Mouse (Mus musculus) heart, embryonic 12.5 days (tissue): ENCODE measurements around the gene Tns2. TPM values are rescaled to one million over a fixed set of nuclear protein-coding genes. Genes with fewer than 3 reads are reported as not detected.

ENCODE experiments used
- ATAC-seq: fragments of 200-750 bp; cut with Nextera tagmentation; 2 replicates; pipeline ENCODE4 v1.8.0; 2017; ENCODE audit warnings: moderate TSS enrichment, moderate library complexity; ENCODE audit not compliant: insufficient number of reproducible peaks, low FRiP score
- H3K27ac ChIP-seq: fragments of 300-500 bp; sonication (generic); 2 replicates; pipeline ENCODE4 v1.5.1; 2016; ENCODE audit warnings: mild to moderate bottlenecking, moderate library complexity; ENCODE audit not compliant: poor library complexity, severe bottlenecking
- H3K27me3 ChIP-seq: fragments of 300-500 bp; sonication (generic); replicated peaks from 2 replicates; pipeline ENCODE4 v1.6.1; 2016; ENCODE audit warnings: mild to moderate bottlenecking, moderate library complexity
- H3K36me3 ChIP-seq: fragments of 300-500 bp; sonication (generic); 2 replicates; pipeline ENCODE4 v1.6.1; 2016; ENCODE audit warnings: mild to moderate bottlenecking, moderate library complexity
- H3K4me1 ChIP-seq: fragments of 300-500 bp; sonication (generic); replicated peaks from 2 replicates; pipeline ENCODE4 v1.6.1; 2016; ENCODE audit warnings: mild to moderate bottlenecking
- H3K4me2 ChIP-seq: fragments of 300-500 bp; sonication (generic); 2 replicates; pipeline ENCODE4 v1.6.1; 2016; ENCODE audit warnings: mild to moderate bottlenecking, moderate library complexity
- H3K4me3 ChIP-seq: fragments of 300-500 bp; sonication (generic); 2 replicates; pipeline ENCODE4 v1.5.1; 2016; ENCODE audit warnings: mild to moderate bottlenecking
- H3K9ac ChIP-seq: fragments of 300-500 bp; sonication (generic); 2 replicates; pipeline ENCODE4 v1.6.1; 2016; ENCODE audit warnings: mild to moderate bottlenecking, moderate library complexity
- H3K9me3 ChIP-seq: fragments of 300-500 bp; sonication (generic); replicated peaks from 2 replicates; pipeline ENCODE4 v1.6.1; 2016; ENCODE audit warnings: mild to moderate bottlenecking, moderate library complexity
- WGBS: fragments of 180-500 bp; shearing (Covaris S2); methylation state at CpG from one replicate; pipeline ENCODE4 v1.1.7; 2016; 5-methylcytosine and 5-hydroxymethylcytosine counted together
- polyA plus RNA-seq: library from polyadenylated mRNA; unstranded; fragments of >200 nt; fragmentation: Nextera tagmentation; extraction: Ambion mirVana; gene quantifications from 2 replicates; pipeline ENCODE4 v1.2.1, GENCODE M21; 2016

Tns2 gene
- polyA plus RNA-seq, 1 experiment from 2014 or later = 35.3 TPM

DNA sequence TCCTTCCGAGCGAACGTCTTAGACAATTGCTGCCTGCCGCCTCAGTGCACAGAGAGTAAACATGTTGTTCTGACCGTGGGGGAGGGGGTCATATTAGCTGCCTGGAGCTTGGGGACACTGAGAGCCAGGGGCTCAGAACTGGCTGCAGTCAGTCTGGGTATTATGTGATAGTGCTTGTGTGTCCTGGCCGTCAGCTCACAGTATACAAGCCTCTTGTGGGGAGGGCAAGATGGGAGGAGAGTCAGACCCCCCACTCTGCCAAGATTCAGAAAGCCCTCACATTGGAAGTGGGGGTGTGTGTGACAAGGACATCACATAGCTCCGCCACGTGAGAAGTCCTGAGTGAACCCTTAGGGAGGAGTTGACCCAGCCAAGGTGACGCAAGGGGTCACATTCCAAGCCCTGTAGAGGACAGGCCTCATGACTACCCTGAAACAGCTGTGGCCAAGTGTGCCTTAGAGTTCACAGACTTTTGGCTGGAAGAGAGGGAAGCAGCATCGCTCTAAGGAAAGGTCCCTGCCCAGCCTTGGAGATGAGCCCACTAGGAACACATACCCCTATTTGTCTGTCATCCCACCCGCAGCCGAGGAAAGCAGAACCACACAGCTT lies 3.8 kb downstream of the Tns2 start:
- H3K27ac ChIP-seq = peak overlapping the region; percentile 94
- no peaks in the 10 kb centered on the region for H3K9me3 ChIP-seq
- peak overlapping the region; percentile 48 for H3K4me3 ChIP-seq
- H3K4me2 ChIP-seq = peak overlapping the region; percentile 77
- 21% methylated on average over 12 of the region's 12 CpGs for WGBS
- H3K27me3 ChIP-seq = peaks cover 8% of the 10 kb centered on the region; the same call in 1 of the 2 replicates
- peaks cover 23% of the 10 kb centered on the region for H3K36me3 ChIP-seq
- peaks cover 96% of the 10 kb centered on the region for H3K4me1 ChIP-seq
- peak overlapping the region; percentile 77 for H3K9ac ChIP-seq
- ATAC-seq = no peak

DNA sequence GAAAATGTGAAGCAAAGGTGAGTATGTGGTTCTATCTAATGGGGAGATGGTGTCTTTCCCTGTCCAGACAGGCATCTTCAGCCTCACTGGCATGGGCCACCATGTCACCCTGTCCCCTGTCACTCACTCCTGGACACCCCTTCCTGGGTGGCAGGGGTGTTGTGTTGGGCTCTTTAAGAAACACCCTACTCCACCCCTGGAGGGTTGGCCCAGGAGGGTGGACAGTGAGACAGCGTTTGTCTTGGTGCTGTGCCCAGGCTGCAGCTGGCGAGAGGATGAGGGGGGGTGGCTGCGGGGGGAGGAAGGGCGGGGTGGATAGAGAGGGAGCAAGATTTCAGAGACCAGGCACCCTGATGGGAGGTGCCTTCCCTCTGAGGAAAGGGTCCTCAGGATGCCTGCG lies 5.1 kb downstream of the Tns2 start:
- Histone ChIP-seq H3K36me3 (peaks cover 35% of the 10 kb centered on the region), H3K4me1 (peaks cover 90% of the 10 kb centered on the region), H3K4me3 (0 out of 2 replicates have a peak overlapping the region, but pooled peaks have one; percentile 7), H3K4me2 (peak overlapping the region; percentile 64), H3K9me3 (no peaks in the 10 kb centered on the region), H3K9ac (0 out of 2 replicates have a peak overlapping the region, but pooled peaks have one; percentile 4), H3K27me3 (peaks cover 8% of the 10 kb centered on the region; the same call in 1 of the 2 replicates), H3K27ac (peak overlapping the region; percentile 32)
- 53% methylated on average over 5 of the region's 5 CpGs for WGBS
- no peak for ATAC-seq

DNA sequence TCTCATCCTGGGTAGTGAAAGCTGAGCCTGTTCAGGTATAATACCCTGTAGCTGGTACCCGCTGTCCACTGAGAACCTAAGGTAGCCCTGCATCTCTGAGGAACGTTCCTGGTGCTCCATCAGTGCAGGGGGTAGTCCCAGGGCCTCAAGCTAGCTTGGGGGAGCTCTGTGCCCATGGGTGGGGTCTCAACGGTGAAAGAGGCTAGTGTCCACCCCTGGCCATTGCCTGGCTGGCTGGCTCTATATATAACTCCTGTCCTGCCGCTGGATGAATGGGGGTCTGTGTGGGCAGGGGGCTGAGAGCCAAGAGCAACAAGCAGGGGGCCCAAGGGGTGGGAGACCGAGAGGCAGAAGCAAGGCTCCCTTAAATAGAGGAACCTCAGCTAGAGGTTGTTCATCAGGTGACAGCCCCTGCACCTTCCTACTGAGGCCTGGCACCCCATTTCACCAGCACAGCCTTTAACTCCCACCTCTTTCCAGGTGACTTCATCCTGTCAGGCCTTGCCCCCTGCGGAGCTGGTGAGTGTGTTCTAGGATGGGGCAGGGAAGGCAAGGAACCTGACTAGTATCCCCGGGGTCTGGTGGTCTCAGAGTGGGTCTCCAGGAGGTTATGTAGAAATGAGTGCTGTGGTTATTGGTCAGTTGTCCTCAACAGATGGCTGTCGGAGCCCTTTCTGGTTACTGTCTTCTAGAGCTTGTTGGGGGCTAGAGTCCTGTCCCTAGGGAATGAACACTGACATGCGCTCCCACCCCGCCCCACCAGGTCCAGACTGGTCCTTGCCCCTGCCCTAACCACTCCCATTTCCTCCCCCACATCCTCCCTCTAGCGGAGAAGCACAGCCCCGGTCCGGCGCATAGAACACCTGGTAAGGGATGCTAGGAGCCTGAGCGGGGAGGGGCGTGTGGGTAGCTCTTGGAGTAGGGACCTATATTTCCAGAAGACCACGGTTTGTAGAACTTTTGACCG lies 5.8 kb downstream of the Tns2 start:
- H3K9me3 ChIP-seq = no peaks in the 10 kb centered on the region
- peak overlapping the region; percentile 30; the same call in 1 of the 2 replicates for H3K4me3 ChIP-seq
- peaks cover 42% of the 10 kb centered on the region for H3K36me3 ChIP-seq
- H3K27me3 ChIP-seq = peaks cover 8% of the 10 kb centered on the region; the same call in 1 of the 2 replicates
- peak overlapping the region; percentile 32 for H3K27ac ChIP-seq
- WGBS = 23% methylated on average over 18 of the region's 18 CpGs
- H3K4me2 ChIP-seq = peak overlapping the region; percentile 64
- peaks cover 86% of the 10 kb centered on the region for H3K4me1 ChIP-seq
- H3K9ac ChIP-seq = peak overlapping the region; percentile 40; the same call in 1 of the 2 replicates
- ATAC-seq = no peak

DNA sequence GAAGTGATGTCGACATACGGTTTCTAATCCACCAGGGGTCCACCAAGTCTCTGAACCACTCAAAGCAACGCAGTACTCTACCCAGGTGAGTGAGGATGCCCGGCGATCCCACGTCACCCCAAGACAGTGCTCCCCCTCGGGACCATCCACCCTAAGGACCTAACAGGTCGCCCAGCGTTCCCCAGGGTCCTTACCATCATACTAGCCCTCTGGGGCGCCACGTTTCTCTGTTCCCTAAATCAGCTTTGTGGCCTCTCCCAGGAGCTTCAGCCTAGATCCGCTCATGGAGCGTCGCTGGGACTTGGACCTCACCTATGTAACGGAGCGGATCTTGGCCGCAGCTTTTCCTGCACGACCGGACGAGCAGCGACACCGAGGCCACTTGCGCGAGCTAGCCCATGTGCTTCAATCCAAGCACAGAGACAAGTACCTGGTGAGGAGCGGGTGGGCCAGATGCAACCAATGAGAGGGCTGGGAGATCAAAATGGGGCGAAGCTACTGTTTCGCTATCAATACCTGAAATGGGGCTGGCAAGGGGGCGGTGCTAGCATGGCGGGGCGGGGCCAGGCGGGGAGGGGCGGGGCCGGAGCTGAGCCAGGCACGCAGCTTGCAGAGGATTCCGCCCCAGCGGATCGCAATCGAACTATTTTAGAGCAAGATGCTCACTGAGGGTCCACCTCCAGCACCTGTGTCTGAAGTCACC lies 6.7 kb downstream of the Tns2 start:
- Histone ChIP-seq H3K27ac (no peak overlapping the region), H3K4me3 (peak overlapping the region; percentile 30), H3K9ac (peak overlapping the region; percentile 14; the same call in 1 of the 2 replicates), H3K9me3 (no peaks in the 10 kb centered on the region), H3K4me1 (peaks cover 77% of the 10 kb centered on the region), H3K36me3 (peaks cover 51% of the 10 kb centered on the region), H3K27me3 (peaks cover 12% of the 10 kb centered on the region; the same call in 1 of the 2 replicates), H3K4me2 (peak overlapping the region; percentile 64)
- no peak for ATAC-seq
- 16% methylated on average over 38 of the region's 38 CpGs for WGBS

DNA sequence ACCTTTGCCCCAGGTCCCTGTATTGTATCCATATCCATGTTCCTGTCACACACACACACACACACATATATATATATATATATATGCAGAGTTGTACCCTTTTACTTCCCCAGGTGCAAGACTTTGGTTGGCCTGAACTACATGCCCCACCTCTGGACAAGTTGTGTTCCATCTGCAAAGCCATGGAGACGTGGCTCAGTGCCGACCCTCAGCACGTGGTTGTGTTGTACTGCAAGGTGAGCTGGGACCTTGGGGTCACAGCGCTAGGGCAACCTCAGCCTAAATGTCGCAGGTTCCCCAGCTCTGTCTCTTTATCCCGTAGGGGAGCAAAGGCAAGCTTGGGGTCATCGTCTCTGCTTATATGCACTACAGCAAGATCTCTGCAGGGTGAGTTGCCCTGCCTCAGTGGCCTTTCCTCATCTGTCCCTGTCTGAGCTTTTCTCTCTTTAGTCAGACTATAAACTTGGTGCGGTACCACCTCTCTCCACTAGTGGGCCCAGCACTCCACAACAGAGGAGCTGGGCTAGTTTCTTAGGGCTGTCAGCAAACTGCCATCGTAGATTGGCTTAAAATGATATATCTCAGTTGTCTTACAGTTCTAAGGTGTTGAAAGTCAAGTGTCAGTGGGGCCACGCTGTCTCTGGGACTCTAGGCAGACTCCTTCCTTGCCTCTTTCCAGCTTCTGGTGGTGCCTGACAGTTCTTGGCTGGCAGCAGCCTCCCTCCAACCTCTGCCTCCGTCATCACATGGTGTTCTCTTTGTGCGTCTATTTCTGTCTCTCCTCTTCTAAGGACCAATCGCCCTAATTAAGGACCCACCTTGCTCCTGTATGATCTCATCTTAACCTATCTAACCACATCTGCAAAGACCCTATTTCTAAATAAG lies 7.7 kb downstream of the Tns2 start:
- 0 out of 2 replicates have a peak overlapping the region, but pooled peaks have one; percentile 9 for H3K27ac ChIP-seq

DNA sequence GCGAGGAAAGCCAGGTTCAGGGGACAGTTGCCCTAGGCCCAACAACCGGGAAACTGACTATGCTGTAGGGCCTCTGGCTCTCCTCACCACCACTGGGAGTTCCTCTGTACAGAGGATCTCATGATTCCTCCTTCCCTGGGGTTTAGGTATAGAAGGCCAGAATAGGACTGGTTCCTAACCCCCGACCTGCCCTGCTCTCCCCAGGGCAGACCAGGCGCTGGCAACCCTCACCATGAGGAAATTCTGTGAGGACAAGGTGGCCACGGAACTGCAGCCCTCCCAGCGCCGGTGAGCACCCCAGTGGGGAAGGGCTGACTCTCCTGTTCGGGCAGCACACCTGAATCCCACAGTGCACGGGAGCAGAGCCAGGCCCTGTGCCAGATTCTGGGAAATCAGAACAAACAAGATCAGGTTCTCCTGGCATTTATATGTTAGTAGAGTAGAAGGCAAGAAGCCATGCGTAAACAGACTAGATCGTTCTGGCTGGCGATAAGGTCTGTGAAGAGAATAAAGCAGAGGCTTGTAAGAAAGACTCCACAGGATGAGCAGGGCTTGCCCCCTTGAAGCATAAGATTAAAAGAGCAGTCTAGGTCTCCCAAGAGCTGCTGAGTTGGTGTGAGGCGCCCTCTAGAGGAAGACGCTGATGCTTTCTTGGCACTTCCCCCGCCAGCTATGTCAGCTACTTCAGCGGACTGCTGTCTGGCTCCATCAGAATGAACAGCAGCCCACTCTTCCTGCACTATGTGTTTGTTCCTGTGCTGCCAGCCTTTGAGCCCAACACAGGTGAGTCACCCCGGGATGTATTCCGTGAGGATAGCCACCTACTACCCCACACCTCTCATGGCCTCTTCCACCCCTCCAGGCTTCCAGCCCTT lies 8.7 kb downstream of the Tns2 start:
- peaks cover 58% of the 10 kb centered on the region for H3K4me1 ChIP-seq

More for the DNA sequence above, 7.7 kb downstream of the Tns2 start:
- no peak for ATAC-seq
- Histone ChIP-seq H3K36me3 (peaks cover 61% of the 10 kb centered on the region), H3K4me3 (no peak overlapping the region), H3K27me3 (peaks cover 12% of the 10 kb centered on the region; the same call in 1 of the 2 replicates), H3K4me1 (peaks cover 67% of the 10 kb centered on the region), H3K4me2 (peak overlapping the region; percentile 64; the same call in 1 of the 2 replicates), H3K9me3 (no peaks in the 10 kb centered on the region), H3K9ac (no peak overlapping the region)
- WGBS = 34% methylated on average over 13 of the region's 13 CpGs

DNA sequence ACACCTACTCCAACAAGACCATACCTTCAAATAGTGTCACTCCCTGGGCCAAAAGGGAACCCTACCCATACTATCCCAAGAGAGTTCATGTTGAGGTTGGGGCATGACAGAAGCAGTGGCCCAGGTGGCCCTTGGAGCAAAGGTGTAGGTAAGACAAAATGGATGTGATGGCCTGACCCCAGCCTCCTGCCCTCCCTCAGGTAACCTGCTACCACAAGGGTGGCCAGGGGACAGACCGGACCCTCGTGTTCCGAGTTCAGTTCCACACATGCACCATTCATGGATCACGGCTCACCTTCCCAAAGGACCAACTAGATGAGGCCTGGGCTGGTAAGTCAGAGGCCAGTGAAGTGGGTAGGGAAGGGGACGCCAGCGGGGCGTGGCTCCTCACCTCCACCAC lies 10.1 kb downstream of the Tns2 start:
- Histone ChIP-seq H3K4me2 (no peak overlapping the region), H3K36me3 (peaks cover 84% of the 10 kb centered on the region), H3K4me3 (no peak overlapping the region), H3K9ac (no peak overlapping the region), H3K9me3 (no peaks in the 10 kb centered on the region), H3K4me1 (peaks cover 45% of the 10 kb centered on the region), H3K27me3 (peaks cover 12% of the 10 kb centered on the region; the same call in 1 of the 2 replicates), H3K27ac (no peak overlapping the region)
- WGBS = 94% methylated on average over 7 of the region's 7 CpGs
- no peak for ATAC-seq

More for the DNA sequence above, 8.7 kb downstream of the Tns2 start:
- ATAC-seq = no peak
- H3K27ac ChIP-seq = peak overlapping the region; percentile 9; the same call in 1 of the 2 replicates
- no peak overlapping the region for H3K4me2 ChIP-seq
- peak overlapping the region; percentile 33; the same call in 1 of the 2 replicates for H3K9ac ChIP-seq
- H3K27me3 ChIP-seq = peaks cover 12% of the 10 kb centered on the region; the same call in 1 of the 2 replicates
- no peaks in the 10 kb centered on the region for H3K9me3 ChIP-seq
- no peak overlapping the region for H3K4me3 ChIP-seq
- WGBS = 54% methylated on average over 18 of the region's 18 CpGs
- peaks cover 70% of the 10 kb centered on the region for H3K36me3 ChIP-seq

DNA sequence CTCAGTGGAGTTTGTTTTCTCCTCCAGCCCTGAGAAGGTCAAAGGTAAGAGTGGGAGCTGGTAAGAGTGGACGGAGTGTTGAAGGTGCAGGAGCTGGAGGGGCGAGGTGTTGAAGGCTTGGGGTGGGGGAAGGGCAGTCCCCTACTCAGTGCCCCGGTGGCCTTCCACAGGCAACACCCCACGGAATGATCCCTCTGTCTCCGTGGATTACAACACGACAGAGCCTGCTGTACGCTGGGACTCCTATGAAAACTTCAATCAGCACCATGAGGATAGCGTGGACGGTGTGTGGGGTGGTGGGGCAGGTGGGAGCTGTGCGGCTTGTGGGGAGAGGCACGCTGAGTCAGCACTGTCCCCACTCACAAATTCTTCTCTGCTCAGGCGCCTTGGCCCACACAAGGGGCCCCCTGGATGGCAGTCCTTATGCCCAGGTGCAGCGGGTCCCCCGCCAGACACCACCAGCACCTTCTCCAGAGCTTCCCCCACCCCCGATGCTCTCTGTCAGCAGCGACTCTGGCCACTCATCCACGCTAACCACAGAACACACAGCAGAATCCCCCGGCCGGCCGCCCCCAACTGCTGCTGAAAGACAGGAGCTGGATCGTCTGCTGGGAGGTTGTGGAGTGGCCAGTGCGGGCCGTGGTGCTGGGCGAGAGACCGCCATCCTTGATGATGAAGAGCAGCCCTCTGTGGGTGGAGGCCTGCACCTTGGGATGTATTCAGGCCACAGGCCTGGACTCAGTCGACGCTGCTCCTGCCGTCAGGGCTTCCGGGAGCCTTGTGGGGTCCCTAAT lies 10.7 kb downstream of the Tns2 start:
- H3K4me1 ChIP-seq = peaks cover 39% of the 10 kb centered on the region
- no peak for ATAC-seq
- peaks cover 12% of the 10 kb centered on the region; the same call in 1 of the 2 replicates for H3K27me3 ChIP-seq
- WGBS = 66% methylated on average over 29 of the region's 29 CpGs
- H3K4me3 ChIP-seq = no peak overlapping the region
- peaks cover 90% of the 10 kb centered on the region for H3K36me3 ChIP-seq
- no peak overlapping the region for H3K27ac ChIP-seq
- H3K9ac ChIP-seq = no peak overlapping the region
- H3K9me3 ChIP-seq = no peaks in the 10 kb centered on the region
- H3K4me2 ChIP-seq = no peak overlapping the region

DNA sequence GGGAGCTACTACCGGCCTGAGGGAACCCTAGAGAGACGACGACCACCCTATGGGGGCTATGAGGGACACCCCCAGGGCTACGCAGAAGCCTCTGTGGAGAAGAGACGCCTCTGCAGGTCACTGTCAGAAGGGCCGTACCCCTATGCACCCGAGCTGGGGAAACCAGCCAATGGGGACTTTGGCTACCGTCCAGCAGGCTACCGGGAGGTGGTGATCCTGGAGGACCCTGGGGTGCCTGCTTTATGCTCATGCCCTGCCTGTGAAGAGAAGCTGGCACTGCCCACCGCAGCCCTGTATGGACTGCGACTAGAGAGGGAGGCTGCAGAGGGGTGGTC lies 11.2 kb downstream of the Tns2 start:
- Histone ChIP-seq H3K36me3 (peaks cover 96% of the 10 kb centered on the region), H3K27ac (no peak overlapping the region), H3K4me3 (no peak overlapping the region), H3K4me2 (no peak overlapping the region), H3K9ac (no peak overlapping the region), H3K4me1 (peaks cover 33% of the 10 kb centered on the region), H3K27me3 (peaks cover 10% of the 10 kb centered on the region; the same call in 1 of the 2 replicates), H3K9me3 (no peaks in the 10 kb centered on the region)
- WGBS = 86% methylated on average over 11 of the region's 11 CpGs
- no peak for ATAC-seq
